Mouse (Mus musculus) fibroblast of lung, adult 2 months (primary cell): ENCODE data around the gene Foxe3.

Experiments used
- DNase-seq: peaks from one replicate; pipeline ENCODE4 v3.0.0-alpha.2; 2011; ENCODE audit warnings: low read depth

Gene Foxe3

DNA sequence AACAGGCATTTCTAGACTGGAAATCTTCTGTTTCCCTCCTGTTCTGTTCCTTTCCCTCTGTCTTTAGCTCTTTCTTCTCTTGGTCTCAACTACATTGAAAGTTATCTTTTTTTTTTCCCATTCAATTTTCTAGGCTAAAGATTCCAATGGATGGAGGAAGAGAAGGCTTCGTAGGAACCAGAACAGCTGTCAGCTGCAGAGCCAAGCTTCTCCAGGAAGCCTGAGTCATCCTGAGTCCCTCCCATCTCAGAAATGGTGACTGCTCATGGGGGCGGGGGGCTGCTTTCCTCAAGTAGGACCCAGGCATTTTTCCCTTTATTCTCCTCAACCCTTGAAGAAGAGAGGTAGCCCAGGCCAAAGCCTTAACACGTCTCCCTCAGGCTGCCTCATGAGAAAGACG, 9.8 kb downstream of the Foxe3 start:
- no peak for DNase-seq

DNA sequence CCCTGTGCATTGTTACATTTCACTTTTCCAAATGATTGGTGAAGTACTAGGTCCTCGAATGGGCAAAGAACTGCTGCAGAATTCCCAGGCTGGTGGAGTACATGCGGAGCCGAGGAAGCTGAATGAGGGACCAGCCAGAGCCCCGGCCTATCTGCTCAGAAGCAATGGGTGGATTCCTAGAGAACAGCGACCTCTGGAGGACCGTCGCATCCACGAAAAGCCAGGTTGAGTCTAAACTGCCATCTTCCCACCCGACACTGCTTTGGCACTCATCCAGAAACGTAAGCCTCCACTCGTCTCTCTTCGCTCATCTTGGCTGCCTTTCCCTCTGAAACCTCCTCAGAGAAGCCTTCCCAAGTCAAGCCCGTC, 12.2 kb downstream of the Foxe3 start:
- DNase-seq: no peak

DNA sequence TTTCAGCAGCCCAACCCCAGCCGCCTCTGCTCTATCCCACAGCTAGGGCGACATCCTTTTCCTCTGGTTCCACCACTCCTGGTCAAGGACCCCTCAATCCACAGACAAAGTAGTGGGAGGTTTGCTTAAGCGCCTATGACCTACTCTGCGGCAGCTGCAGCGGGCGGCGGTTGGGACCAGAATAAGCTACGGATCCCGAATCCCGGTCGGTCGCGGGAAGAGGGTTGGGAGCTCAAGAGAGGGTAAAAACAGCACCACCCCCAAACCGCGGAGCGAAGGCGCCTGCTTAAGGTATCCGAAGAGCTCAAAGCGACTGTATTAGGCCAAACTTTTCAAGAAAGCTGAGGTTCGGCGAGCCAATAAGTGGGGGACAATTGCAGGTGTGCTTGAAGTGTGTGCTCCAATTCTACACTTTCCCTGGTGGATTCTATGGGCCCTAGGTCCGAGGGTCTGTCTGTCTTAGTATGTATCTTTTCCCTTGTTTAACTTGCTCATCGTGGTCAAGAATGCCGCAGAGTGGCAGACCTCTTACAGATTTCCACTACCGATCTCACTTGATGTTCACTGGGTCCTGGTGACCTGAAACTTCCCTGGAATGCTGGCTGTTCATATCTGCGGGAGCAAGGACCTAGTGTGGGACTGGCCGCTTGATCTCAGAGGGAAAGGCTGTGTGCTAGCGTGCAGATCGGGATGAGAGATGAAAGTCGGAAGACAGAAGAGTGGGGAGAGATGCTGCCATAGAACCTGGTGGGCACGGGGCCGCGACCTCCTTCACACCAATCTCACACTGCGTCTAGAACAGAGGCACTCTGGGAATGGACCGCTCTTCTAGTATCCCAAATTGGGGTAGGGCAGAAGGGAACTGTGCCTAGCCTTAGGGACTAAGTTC, 12.9 kb downstream of the Foxe3 start:
- no peak for DNase-seq

DNA sequence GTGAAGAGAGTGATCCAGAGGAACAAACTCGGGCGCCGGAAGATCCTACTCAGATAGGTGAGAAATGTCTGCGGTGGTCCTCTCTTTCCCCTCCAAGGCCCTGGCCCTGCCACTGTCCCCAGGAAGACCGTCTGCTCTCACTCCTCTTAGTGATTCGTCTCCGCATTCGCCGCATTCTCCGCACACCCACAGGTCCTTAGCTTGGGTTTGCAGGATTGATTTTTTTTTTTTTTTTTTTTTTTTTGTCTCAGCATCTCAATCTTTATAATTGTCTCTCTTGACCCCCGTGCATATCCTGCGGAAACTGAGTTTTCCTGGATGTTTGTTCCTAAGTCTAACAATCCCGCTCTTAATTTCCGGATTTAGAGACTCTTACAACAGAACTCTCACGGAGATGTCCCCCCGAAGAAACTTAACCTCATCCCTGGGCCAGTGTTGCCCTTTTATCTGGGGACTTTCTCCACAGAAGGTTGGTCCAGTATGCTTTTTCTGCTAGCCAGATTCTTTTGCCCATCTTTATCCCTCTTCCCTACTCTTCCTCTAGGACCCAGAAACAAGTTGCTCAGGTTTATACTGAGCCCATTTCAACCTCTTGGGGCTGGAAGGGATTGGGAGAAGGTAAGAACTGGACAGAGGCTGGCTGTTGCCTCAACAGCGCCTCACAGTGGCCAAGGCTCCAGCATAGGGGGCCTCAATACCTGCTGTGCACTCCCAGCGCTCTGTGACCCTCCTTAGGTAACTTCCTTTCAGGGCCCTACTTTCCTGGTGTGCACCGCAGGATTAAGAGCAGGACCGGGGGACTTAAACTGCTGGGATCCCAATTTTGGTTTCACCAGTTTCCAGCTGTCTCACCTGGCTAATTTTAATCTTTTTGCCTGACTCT, 16.0 kb downstream of the Foxe3 start:
- no peak for DNase-seq

DNA sequence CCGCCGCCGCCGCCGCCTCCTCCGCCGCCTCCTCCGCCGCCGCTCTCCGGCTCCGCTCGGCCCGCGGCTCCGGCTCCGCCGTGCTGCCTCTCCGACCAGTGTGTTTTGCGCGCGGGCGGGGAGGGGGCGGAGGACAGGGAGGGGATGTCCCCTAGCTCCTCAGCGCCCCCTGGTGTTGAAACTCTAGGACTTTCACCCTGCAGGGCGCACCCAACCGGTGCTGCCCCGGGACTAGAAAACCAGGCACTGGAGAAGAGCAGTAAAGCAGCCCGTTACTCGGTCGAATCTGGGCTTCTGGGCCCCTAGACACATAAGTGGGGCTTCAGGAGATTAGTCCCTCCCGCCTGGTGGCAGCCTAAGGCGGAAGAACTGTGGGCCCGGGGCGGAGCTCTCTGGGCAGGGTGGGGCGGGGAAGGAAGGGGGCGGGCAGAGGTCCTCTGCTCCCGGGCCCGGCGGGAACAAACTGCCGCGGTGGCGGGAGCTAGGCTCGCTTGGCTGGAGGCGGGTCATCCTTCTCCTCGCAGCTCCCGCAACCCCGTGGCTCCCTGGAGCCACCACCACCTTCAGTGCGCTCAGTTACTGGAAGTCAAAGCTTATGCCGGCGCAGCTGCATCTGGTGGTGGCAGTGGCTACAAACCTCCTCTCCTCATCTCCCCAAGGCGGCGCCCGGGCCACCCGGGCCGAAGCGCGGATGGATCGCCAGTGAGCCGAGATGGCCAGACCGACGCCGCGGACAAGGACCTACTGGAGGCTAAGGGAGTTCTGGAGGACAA, 16.8 kb downstream of the Foxe3 start, which contains the start of gene Foxd2:
Foxd2 (minus strand) TSS at position 45 of the 773 bp plus-strand sequence.
- peak; percentile 58 for DNase-seq

DNA sequence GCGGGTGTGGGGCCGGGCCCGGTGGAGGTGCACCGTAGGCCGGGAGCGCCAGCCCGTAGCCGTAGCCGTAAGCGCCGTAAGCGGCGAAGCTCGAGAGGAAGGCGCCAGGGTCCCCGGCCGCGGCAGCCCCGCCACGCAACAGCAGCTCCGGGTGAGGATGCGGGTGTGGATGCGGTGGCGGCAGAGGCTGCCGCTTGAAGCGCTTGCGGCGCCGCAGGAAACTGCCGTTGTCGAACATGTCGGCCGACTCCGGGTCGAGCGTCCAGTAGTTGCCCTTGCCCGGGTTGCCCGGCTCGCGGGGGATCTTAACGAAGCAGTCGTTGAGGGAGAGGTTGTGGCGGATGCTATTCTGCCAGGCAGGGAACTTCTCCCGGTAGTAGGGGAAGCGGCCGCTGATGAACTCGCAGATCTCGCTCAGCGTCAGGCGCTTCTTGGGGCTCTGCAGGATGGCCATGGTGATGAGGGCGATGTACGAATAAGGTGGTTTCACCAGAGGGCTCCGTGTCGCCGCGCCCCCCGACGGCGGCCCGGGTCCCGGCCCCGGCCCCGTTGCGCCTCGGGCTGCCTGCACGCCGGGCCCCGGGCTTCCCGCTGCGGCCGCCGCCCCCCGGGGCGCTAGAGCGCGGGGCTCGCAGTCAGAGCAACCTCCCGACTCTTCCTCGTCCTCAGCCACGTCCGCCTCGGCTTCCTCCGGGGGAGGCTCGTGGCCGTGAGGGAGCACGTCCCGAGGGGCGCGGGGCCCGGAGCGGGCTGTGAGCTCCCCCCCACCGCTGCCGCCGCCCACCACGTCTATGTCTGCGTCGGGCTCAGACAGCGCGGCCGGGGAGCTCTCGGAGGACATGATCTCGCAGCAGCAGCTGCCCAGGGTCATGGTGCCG, 17.6 kb downstream of the Foxe3 start:
- no peak for DNase-seq

DNA sequence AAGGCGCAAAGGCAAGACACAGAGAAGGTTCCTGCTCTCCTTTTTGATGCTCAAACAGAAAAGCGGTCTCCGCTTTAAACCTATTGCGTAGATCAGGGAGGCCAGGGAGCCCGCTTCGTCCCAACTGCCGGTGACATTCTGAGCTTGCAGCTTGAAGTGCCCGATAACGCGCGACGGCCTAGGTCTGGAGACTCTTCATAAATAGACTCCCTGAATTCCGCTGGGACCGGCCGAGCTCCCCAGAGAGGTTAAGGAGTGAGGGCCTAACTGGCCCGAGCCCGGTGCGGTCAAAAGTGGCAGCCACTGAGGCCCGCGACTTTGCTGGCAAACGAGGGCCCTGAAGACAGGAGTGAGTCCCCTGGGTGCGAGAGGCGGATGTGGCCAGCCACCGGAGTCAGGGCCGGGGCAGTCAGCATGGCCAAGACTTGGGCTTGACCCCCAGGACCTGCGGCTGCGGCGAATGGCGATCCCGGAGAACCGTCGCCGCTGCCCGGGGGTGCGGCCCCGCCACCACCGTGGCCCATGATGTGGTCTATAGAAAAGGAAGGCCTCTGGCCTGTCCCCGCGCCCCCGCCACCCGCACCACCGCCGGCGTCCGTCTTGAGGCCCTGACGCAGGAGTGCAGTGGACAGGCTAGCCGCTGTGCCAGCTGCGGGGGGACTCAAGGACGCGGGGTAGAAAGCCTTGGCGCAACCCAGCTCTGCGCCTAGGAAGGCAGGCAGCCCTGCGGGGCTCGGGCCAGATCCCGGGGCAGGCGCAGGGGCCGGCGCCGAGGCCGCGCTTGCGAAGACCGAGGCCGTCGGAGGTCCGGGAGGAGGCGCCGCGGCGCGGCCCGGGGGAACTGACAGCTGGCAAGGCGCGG, 18.5 kb downstream of the Foxe3 start:
- DNase-seq: no peak

DNA sequence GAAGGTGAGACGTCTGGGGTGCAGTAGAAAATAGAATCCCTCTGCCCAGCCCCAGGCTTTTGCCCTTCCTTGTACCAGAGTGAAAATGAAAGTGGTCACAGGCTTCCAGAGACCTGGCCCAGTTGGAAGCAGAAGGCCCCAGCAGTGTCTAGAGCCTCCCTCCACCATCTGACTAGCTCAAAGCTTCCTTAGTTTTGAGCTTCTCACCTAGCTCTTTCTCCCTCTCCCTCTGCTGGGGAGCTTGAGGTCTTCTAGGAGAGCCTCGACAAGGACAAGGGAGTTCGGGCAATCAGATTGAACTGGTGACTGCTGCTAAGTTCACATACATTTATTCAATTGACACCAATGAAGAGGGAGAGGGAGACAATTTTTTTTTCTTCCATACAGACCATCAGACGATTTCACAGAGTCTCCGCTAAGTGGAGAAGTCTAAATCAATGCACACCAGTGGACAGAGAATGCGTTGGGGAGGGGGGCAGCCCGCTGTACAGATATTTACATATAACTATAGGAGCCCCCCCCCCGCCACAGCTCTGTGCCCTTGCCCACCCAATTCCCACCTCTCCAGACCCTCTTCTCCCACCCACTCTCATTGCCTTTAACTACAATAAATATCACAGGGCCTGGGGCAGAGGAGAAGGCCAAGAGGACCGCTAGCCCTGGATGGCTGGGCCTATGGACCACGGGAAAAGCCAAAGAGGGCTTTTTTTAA, 19.7 kb downstream of the Foxe3 start:
- DNase-seq: no peak

DNA sequence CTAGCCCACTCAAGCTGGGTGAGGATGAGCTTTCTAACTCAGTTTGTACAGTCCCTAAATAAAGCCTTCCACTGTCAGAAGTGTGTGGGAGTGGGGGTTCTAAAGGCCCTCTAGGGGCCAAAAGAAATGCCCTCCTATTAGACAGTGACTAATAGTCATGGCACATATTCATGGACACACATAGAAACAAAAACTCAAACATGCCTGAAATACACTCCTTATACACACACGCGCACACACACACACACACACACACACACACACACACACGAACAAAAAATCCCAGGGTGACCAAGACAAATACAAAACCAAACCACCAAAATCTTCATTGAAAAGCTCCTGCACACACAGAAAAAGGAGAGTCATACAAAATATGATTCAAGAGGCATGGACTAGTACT, 20.3 kb downstream of the Foxe3 start:
- DNase-seq: no peak

DNA sequence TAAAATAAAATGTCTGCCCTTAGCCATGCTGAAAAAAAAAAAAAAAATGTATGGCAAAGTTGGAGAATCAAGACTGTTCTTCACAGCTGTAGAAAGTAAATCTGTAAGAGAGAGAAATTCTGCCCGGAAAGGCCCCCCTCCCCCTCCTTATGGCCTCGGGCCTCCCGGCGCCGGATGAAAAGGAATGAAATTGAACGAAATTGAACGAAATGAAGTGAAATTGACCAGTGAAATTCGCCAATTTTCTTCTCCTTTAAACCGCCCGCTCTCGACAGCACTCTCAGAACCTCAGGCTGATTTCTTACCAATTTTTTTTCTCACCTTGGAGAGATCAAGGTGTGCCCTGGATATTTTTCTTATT, 22.4 kb downstream of the Foxe3 start:
- DNase-seq: no peak

DNA sequence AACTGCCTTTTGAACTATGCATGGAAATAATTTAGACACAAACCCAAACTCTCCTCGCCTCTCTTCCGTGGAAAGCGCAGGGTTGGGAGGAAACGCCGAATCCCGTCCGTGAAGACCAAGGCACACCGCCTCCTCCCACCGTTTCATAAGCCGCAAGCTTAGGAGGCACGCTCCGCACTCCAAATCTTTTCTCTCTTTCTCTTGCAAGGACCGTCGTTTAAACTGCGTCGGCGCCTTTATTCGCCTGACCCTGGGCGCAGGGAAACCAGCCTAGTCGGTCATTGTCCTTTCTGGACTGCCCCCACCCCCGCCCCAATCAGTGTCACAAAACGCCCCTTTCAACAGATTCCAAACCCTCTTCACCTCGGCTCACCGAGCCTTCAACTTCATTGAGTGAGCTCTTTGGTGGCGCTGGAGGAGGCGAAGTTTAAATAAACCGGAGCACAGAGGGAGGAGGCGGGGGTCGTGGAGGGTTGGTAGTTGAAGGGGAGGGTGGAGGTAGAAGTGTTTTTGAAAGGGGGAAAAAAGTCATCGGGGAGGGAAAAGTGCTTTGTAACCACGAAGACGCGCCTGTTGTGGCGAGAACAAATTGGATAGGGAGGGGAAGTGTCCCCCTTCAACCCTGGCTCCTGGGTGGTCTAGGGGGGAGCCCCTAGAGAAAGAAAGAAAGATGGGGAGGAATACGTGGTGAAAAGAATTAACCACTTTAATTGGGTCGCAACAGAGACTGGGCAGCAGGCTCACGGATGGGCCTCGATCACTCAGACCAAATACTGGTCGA, 23.0 kb downstream of the Foxe3 start:
- DNase-seq: no peak

DNA sequence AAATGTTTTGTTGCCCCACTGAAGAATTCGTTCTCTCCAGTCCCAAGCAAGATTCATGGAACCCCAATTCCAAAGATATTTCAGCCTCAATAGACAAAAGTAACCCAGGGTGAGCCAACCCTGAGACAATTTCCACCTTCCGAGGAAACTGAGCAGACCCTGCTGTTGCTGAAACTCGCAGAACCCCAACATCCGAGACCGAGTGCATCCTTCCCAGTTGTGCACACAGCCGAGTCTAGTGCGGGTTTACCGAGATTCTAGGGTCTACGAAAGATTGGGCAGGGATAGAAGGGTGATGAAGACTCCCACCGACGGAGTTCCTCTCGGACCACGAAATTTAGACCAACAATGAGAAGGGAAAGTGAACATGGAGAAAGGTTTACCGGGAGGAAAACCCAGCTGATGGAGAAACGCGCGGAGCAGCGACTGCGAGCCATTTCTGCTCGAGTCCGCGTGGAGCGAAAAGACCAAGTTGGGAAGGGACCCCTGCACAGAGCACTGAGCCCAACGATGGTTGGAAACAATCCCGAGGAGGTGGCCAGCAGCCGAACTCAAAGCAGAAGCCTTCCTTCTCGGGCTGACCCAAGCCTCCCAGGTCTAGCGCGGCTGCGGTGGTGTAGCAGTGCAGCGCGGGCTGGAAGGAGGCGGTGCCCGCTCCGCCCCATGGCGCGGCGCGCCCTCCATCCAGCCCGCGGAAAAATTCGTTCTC, 24.0 kb downstream of the Foxe3 start:
- DNase-seq: no peak

DNA sequence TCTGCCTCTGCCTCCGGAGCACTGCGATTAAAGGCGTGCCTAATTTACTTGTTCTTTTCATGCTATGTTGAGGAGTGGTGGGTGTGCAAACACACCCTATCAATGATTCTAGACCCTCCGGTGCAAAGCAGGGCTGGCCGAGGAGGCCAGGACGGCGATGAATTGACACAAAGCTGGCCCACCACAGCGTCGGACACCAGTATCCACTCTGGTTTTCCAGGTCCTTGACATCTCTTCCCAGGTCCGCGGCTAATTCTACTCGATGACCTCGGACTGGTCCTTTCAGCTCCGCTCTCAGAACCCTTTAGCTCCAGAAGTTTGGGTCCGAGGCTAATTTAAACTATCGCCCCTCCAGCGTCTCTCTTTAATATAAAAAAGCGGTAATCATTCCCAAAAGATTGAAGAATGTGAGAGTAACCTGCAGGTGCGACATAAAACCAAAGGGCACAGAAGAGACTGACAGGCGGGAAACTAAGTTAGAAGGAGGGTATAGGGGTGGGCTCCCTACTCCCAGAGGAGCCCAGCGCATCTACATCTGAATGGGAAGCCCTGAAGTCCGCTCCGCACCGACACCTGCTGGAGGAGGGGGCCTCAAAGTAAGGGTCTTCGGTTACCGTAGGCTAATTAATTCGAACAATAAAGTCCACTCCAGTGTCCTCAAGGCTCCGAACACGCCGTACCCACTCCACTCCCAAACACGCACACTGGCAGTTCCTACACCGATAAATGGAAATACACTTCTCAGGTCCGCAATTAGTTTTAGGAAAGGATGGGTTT, 24.8 kb downstream of the Foxe3 start:
- no peak for DNase-seq

DNA sequence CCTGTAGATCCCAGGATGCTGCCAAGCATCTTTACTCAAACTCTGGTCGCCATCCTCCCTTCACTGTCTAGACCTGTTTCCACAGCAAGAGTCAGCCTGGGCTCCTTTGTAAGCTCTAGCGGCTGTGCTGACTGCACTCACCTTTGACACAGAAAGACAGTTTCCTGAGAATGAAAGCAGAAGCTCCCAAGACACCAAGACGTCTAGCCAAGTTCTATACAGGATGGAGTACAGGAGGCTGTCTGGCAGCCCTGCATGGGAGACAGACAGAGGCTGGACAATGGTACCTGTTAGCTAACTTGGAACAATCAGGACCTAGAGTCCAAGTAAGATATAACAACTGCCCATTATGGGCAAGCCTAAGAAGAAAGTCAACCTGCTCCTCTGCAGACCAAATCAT, 25.9 kb downstream of the Foxe3 start:
- no peak for DNase-seq

DNA sequence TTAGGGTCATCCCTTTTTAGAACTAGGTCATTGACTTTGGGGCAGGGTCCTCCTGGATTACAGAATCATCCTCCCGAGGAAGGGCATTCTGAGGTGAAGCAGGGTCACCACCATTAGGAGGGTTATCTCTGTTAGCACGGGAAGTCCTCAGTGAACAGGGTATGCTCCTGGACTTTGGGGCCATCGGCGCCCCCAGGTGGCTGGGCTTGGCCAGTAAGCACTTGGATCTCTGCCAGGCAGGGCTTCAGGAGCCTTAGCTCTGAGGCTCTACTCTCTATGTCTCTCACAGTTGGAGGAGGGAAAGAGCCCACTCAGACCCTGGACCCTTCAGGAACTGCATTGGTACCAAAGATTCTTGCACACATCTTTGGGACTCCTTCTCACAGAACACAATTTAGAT, 28.0 kb downstream of the Foxe3 start:
- no peak for DNase-seq

DNA sequence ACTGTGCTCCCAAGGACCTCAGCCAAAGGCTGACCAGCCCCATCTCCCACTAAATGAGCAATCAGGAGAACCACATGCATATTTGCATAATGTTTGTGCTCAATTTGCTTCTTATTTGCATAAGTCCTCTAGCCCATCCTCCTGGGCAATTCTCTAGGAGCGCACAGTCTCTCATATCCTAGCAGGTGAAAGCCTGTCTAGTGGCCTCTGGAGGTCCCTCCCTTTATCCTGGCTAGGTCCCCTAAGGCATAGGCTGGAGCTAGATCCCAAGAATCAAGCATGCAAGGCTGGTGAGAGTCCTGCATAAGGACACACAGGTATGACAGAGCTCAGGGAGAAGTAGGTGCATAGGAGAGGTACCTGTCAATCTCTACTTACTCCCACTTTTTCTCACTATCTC, 43.6 kb downstream of the Foxe3 start:
- DNase-seq: no peak

DNA sequence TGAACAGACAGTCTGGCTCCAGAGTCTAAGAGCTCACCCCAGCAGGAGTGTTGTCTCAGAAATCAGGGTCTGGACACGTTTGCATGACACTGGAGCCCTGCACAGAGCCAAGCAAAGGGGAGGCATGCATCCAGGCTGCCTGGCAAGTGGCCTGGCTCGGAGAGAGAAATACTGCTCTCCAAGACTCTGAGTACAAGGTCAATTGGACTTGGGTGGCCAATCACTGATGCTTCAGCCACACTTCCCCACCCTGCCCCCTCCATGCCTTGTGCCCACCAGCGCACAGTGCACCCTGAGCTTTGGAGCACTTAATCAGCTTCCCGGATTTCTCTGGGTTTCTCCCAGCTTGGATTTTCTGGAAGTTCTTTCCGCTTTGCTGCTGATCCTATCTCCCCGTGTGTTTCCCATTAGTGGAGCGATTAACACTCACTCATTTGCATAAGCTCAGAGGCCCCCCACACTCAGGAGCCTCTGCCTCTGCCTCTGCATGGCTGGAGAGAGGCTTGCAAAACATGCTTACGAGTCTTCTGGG, 49.3 kb downstream of the Foxe3 start:
- DNase-seq: no peak
